Mouse (Mus musculus): ENCODE measurements around the gene Ctnnb1. TPM values are rescaled to one million over a fixed set of nuclear protein-coding genes. Genes with fewer than 3 reads are reported as not detected.

Ctnnb1 gene
- total and polyA plus RNA-seq, 3 experiments: 197 to 383 (median 290) TPM

DNA sequence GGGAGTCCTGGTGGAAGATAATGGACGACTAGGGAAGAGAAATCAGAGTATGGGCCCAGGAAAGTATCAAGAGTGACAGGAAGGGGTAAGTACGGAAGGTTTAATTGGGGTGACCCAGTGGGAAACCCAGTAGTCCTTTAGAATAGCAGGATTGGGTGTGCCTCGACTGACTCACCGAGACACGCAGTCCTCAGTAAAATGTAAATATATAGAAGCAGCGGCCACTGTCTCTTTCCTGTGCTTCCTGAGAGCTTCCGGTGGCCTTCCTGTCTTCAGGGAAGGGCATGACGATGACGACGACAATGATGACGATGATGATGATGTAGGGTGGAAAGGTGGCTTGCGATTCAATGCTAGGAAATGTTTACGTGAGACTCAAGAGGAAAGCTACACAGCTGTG, 15.9 kb upstream of the Ctnnb1 start:
- dilution Hi-C loops (cut with MboI; ENCODE audit: extremely low pct_ligation_motif_present, extremely low pct_unique_long_range_greater_than_20kb, low sequenced_read_pairs) (no loop called here), in situ Hi-C loops (cut with MboI; ENCODE audit: low pct_ligation_motif_present, low pct_unique_long_range_greater_than_20kb, low sequenced_read_pairs) (no loop called here)
- Histone ChIP-seq H3K4me3 (replicated peaks in 1 of 3; ENCODE audit: low read depth in 2 of 3, low read length in 2 of 3, poor library complexity in 1 of 3) (no peak overlapping the region), H3K4me1 (ENCODE audit: control insufficient read depth in 1 of 2, insufficient read depth in 2 of 2) (no peaks in the 10 kb centered on the region), H3K4me2 (ENCODE audit: insufficient read depth, low read depth, poor library complexity, severe bottlenecking) (no peak overlapping the region), H3K9ac (ENCODE audit: insufficient read depth, low read depth) (no peak overlapping the region), H3K27ac (ENCODE audit: insufficient read depth, low read depth) (no peak overlapping the region), H3K79me2 (replicated peaks; ENCODE audit: control insufficient read depth, extremely low read depth, insufficient read depth, poor library complexity, severe bottlenecking) (no peaks in the 10 kb centered on the region), H3K27me3 (replicated peaks) (no peaks in the 10 kb centered on the region), H3K9me3 (replicated peaks; ENCODE audit: low read length) (peaks cover 8% of the 10 kb centered on the region), H3K36me3 (replicated peaks in 1 of 2; ENCODE audit: control insufficient read depth in 1 of 2, insufficient read depth in 1 of 2, low read length in 1 of 2) (no peaks in the 10 kb centered on the region)
- no peak for DNase-seq (ENCODE audit: extremely low read depth)
- no peak for TF ChIP-seq USF2 (conservative IDR thresholded peaks at IDR 0.05; ENCODE audit: low read depth, low read length)

GRCm38 (mm10) chr9:120914429-120914828, 14.6 kb upstream of the Ctnnb1 start:
- no peak for TF ChIP-seq EP300 (IDR thresholded peaks at IDR 0.05; ENCODE audit: low read length)
- TF ChIP-seq MXI1 (IDR thresholded peaks at IDR 0.05; ENCODE audit: low read depth, low read length): no peak
- no peak for TF ChIP-seq HCFC1 (IDR thresholded peaks at IDR 0.05; ENCODE audit: low read depth, low read length)
- TF ChIP-seq GABPA (IDR thresholded peaks at IDR 0.05; ENCODE audit: insufficient replicate concordance, low read depth, low read length): no peak
- no peak for TF ChIP-seq ZMIZ1 (IDR thresholded peaks at IDR 0.05; ENCODE audit: low read depth, low read length)
- TF ChIP-seq MEF2A (IDR thresholded peaks at IDR 0.05; ENCODE audit: borderline replicate concordance, low read depth, low read length): no peak
- no peak for TF ChIP-seq E2F4 (IDR thresholded peaks at IDR 0.05; ENCODE audit: insufficient replicate concordance, low read depth, low read length)
- no peak for TF ChIP-seq MAZ (IDR thresholded peaks at IDR 0.05; ENCODE audit: low read depth, low read length)
- TF ChIP-seq RAD21 (IDR thresholded peaks at IDR 0.05; ENCODE audit: low read depth, low read length): no peak
- no peak for TF ChIP-seq SMC3 (IDR thresholded peaks at IDR 0.05; ENCODE audit: low read depth, low read length)
- no peak for TF ChIP-seq JUND (conservative IDR thresholded peaks at IDR 0.05; ENCODE audit: low read depth, low read length)
- no peak for TF ChIP-seq ZNF384 (IDR thresholded peaks at IDR 0.05; ENCODE audit: low read depth, low read length)
- no peak for TF ChIP-seq ELF1 (IDR thresholded peaks at IDR 0.05; ENCODE audit: low read depth, low read length)
- no peak for TF ChIP-seq MAFK (IDR thresholded peaks at IDR 0.05; ENCODE audit: insufficient replicate concordance, low read length)
- TF ChIP-seq IRF4 (IDR thresholded peaks at IDR 0.05; ENCODE audit: low read depth, low read length): no peak
- TF ChIP-seq BHLHE40 (IDR thresholded peaks at IDR 0.05; ENCODE audit: low read depth, low read length): no peak
- TF ChIP-seq PAX5 (IDR thresholded peaks at IDR 0.05; ENCODE audit: low read length): no peak
- no peak for TF ChIP-seq UBTF (IDR thresholded peaks at IDR 0.05; ENCODE audit: low read depth, low read length)
- TF ChIP-seq NELFE (IDR thresholded peaks at IDR 0.05; ENCODE audit: low read depth, low read length): no peak
- no peaks in the 10 kb centered on the region for H3K27me3 ChIP-seq (replicated peaks)
- H3K4me3 ChIP-seq (replicated peaks in 1 of 3; ENCODE audit: low read depth in 2 of 3, low read length in 2 of 3, poor library complexity in 1 of 3): no peak overlapping the region
- dilution Hi-C loops (cut with MboI; ENCODE audit: extremely low pct_ligation_motif_present, extremely low pct_unique_long_range_greater_than_20kb, low sequenced_read_pairs) (no loop called here), in situ Hi-C loops (cut with MboI; ENCODE audit: low pct_ligation_motif_present, low pct_unique_long_range_greater_than_20kb, low sequenced_read_pairs) (no loop called here)
- H3K9me3 ChIP-seq (replicated peaks; ENCODE audit: low read length): peaks cover 4% of the 10 kb centered on the region
- no peaks in the 10 kb centered on the region for H3K36me3 ChIP-seq (replicated peaks in 1 of 2; ENCODE audit: control insufficient read depth in 1 of 2, insufficient read depth in 1 of 2, low read length in 1 of 2)
- H3K79me2 ChIP-seq (replicated peaks; ENCODE audit: control insufficient read depth, extremely low read depth, insufficient read depth, poor library complexity, severe bottlenecking): no peaks in the 10 kb centered on the region
- no peak overlapping the region for H3K27ac ChIP-seq (ENCODE audit: insufficient read depth, low read depth)
- no peak overlapping the region for H3K4me2 ChIP-seq (ENCODE audit: insufficient read depth, low read depth, poor library complexity, severe bottlenecking)
- H3K4me1 ChIP-seq (ENCODE audit: control insufficient read depth in 1 of 2, insufficient read depth in 2 of 2): peaks cover 0 to 7% of the 10 kb centered on the region in 2 experiments; a peak in 2 of 4 replicates
- no peak for DNase-seq (ENCODE audit: extremely low read depth)
- no peak overlapping the region for H3K9ac ChIP-seq (ENCODE audit: insufficient read depth, low read depth)
